Mouse (Mus musculus) lung, postnatal 0 days (tissue): ENCODE data around the gene Tle4.

Source experiments
- CTCF ChIP-seq: IDR thresholded peaks from 2 replicates; pipeline ENCODE4 v1.5.1; 2016; ENCODE audit warnings: antibody characterized with exemption, mild to moderate bottlenecking
- EP300 ChIP-seq: IDR thresholded peaks from 2 replicates; pipeline ENCODE4 v1.6.1; 2016; ENCODE audit warnings: antibody characterized with exemption, mild to moderate bottlenecking, control low read depth

GRCm38 (mm10) chr19:14482562-14483138 is 115.2 kb downstream of the Tle4 start:
- TF ChIP-seq EP300, result no peak
- TF ChIP-seq CTCF, result no peak
